Mouse (Mus musculus): ENCODE data around the gene Cdipt. TPM values are rescaled to one million over a fixed set of nuclear protein-coding genes. Genes with fewer than 3 reads are reported as not detected.
A peak's percentile ranks its signal among the peaks of the same experiment; 100 is the strongest.

Cdipt gene
- polyA plus RNA-seq, 2 experiments, result 32.6 to 36.4 TPM

DNA sequence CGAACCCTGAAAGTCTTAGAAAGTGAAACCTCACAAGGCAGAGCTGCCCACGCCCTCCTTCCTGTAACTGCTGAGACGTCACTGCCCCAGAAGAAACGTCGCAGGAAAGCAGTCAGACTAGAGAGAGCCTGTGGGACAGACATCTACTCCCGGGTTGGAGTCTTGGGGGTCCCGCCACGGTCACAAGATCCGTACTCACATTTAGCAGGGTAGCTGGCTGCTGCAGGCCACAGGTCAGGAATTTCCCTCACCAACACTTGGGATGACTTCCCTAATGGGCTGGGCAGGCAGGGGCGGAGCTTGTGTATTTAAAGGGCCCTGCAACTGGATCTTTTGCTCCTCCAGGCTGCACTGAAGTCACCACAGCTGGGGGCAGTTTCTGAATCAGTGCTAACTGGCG, 38.6 kb downstream of the Cdipt start, which contains the start of gene Mvp:
TSS of gene Mvp (minus strand) at position 302 of the 400 bp plus-strand sequence.
- Histone ChIP-seq H3K4me1 (replicated peaks; ENCODE audit: control insufficient read depth in 2 of 2, insufficient read depth in 2 of 2, low read length in 1 of 2) (peaks cover 9 to 19% of the 10 kb centered on the region in 2 experiments), H3K4me2 (ENCODE audit: low read depth) (peak within 1 kb of the TSS; percentile 98)
- DNase-seq (ENCODE audit: low read depth in 3 of 3, low spot score in 3 of 3), result peak in 2 of 3 experiments; percentile 37 to 53

DNA sequence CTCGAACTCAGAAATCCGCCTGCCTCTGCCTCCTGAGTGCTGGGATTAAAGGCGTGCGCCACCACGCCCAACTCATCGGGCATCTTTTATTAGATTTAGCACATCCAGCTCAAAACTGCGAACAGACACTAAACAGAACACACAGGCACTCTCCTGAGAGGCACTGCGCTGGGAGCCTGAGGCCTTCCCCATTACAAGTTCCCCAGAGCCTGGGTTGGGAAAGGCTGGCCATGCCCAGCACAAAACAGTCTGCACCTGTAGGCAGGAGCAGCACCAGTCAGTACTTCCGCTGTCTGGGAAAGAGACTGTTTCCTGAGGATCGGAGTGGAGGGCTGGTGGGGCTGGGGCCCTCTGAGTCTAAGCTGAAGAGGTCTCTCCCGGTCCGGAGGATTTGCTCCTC, 39.3 kb downstream of the Cdipt start:
- H3K27ac ChIP-seq, result no peak overlapping the region
- H3K4me1 ChIP-seq (replicated peaks; ENCODE audit: control insufficient read depth in 2 of 2, insufficient read depth in 2 of 2, low read length in 1 of 2), result peaks cover 5 to 14% of the 10 kb centered on the region in 2 experiments; a peak in 3 of 4 replicates
- peak overlapping the region; percentile 75 for H3K4me2 ChIP-seq (ENCODE audit: low read depth)
- H3K4me3 ChIP-seq (ENCODE audit: insufficient read depth in 1 of 2, low read depth in 2 of 2, low read length in 2 of 2), result no peak overlapping the region
- H3K36me3 ChIP-seq (replicated peaks; ENCODE audit: control insufficient read depth, insufficient read depth, low read depth), result peaks cover 5% of the 10 kb centered on the region
- DNase-seq (ENCODE audit: low read depth in 3 of 3, low spot score in 3 of 3) (no peak), ATAC-seq (ENCODE audit: insufficient read depth) (no peak)
- 86% methylated on average over 12 of the region's 12 CpGs for WGBS (ENCODE audit: insufficient replicate concordance)
- no peaks in the 10 kb centered on the region for H3K27me3 ChIP-seq (ENCODE audit: control insufficient read depth, insufficient read depth, low read length)
- no peak overlapping the region for H3K9ac ChIP-seq (replicated peaks)
- no peaks in the 10 kb centered on the region for H3K9me3 ChIP-seq (ENCODE audit: control insufficient read depth, low read length)
- no peak for TF ChIP-seq EP300 (IDR thresholded peaks at IDR 0.05; ENCODE audit: low read depth)
- no peak for TF ChIP-seq CTCF (IDR thresholded peaks at IDR 0.05; ENCODE audit: low read depth)

More for the DNA sequence above, 38.6 kb downstream of the Cdipt start, which contains the start of gene Mvp:
- ATAC-seq (ENCODE audit: insufficient read depth), result no peak
- 19% methylated on average over 11 of the region's 11 CpGs for WGBS (ENCODE audit: insufficient replicate concordance)
- Histone ChIP-seq H3K9ac (replicated peaks) (peak within 1 kb of the TSS; percentile 48), H3K27ac (peak within 1 kb of the TSS; percentile 48), H3K27me3 (ENCODE audit: control insufficient read depth, insufficient read depth, low read length) (no peaks in the 10 kb centered on the region), H3K9me3 (ENCODE audit: control insufficient read depth, low read length) (no peaks in the 10 kb centered on the region), H3K36me3 (replicated peaks; ENCODE audit: control insufficient read depth, insufficient read depth, low read depth) (peaks cover 5% of the 10 kb centered on the region), H3K4me3 (ENCODE audit: insufficient read depth in 1 of 2, low read depth in 2 of 2, low read length in 2 of 2) (peak within 1 kb of the TSS; percentile 69 to 80)
- TF ChIP-seq EP300 (IDR thresholded peaks at IDR 0.05; ENCODE audit: low read depth) (no peak), CTCF (IDR thresholded peaks at IDR 0.05; ENCODE audit: low read depth) (no peak)

DNA sequence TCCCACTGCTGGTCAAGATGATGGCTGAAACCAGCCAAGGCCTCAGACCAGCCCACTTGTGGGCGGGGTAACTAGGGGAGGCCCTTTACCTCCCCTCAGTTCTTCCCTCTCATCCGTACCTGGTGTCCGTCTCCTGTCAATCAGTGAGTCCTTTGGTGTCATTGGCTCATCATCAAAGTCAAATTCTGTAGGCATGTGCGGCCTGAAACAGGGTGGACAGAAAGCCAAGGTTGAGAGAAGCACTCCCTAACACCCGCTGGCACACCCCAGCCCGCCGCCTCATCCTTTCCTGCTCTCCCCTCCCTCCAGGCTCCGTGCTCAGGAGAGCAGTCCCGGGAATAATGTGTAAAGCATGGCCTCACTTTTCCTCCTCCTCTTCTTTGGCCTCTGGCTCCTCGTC, 40.4 kb downstream of the Cdipt start:
- Histone ChIP-seq H3K4me1 (replicated peaks; ENCODE audit: control insufficient read depth in 2 of 2, insufficient read depth in 2 of 2, low read length in 1 of 2) (peaks cover 5 to 14% of the 10 kb centered on the region in 2 experiments; a peak in 3 of 4 replicates), H3K27me3 (ENCODE audit: control insufficient read depth, insufficient read depth, low read length) (no peaks in the 10 kb centered on the region), H3K9ac (replicated peaks) (peak overlapping the region; percentile 83), H3K27ac (peak overlapping the region; percentile 79), H3K36me3 (replicated peaks; ENCODE audit: control insufficient read depth, insufficient read depth, low read depth) (peaks cover 5% of the 10 kb centered on the region), H3K4me2 (ENCODE audit: low read depth) (peak overlapping the region; percentile 98), H3K4me3 (ENCODE audit: insufficient read depth in 1 of 2, low read depth in 2 of 2, low read length in 2 of 2) (peak overlapping the region; percentile 80 to 93), H3K9me3 (ENCODE audit: control insufficient read depth, low read length) (no peaks in the 10 kb centered on the region)
- DNase-seq (ENCODE audit: low read depth in 3 of 3, low spot score in 3 of 3) (peak; percentile 56 to 65 (median 62)), ATAC-seq (ENCODE audit: insufficient read depth) (peak; percentile 47)
- 3% methylated on average over 10 of the region's 10 CpGs for WGBS (ENCODE audit: insufficient replicate concordance)
- TF ChIP-seq EP300 (IDR thresholded peaks at IDR 0.05; ENCODE audit: low read depth), result no peak
- TF ChIP-seq CTCF (IDR thresholded peaks at IDR 0.05; ENCODE audit: low read depth), result no peak

DNA sequence TGATC, 40.6 kb downstream of the Cdipt start, which contains the start of gene Pagr1b:
TSS of gene Pagr1b (minus strand) at position 4 of the 5 bp plus-strand sequence.
- ATAC-seq (ENCODE audit: insufficient read depth) (no peak), DNase-seq (ENCODE audit: low read depth in 3 of 3, low spot score in 3 of 3) (no peak)
- Histone ChIP-seq H3K4me1 (replicated peaks; ENCODE audit: control insufficient read depth in 2 of 2, insufficient read depth in 2 of 2, low read length in 1 of 2) (peaks cover 5 to 15% of the 10 kb centered on the region in 2 experiments; a peak in 3 of 4 replicates), H3K36me3 (replicated peaks; ENCODE audit: control insufficient read depth, insufficient read depth, low read depth) (peaks cover 5% of the 10 kb centered on the region), H3K9ac (replicated peaks) (peak within 1 kb of the TSS; percentile 83), H3K27me3 (ENCODE audit: control insufficient read depth, insufficient read depth, low read length) (no peaks in the 10 kb centered on the region), H3K4me3 (ENCODE audit: insufficient read depth in 1 of 2, low read depth in 2 of 2, low read length in 2 of 2) (peak within 1 kb of the TSS; percentile 80 to 93), H3K4me2 (ENCODE audit: low read depth) (peak within 1 kb of the TSS; percentile 98), H3K27ac (peak within 1 kb of the TSS; percentile 79), H3K9me3 (ENCODE audit: control insufficient read depth, low read length) (no peaks in the 10 kb centered on the region)
- no peak for TF ChIP-seq EP300 (IDR thresholded peaks at IDR 0.05; ENCODE audit: low read depth)
- TF ChIP-seq CTCF (IDR thresholded peaks at IDR 0.05; ENCODE audit: low read depth), result no peak

DNA sequence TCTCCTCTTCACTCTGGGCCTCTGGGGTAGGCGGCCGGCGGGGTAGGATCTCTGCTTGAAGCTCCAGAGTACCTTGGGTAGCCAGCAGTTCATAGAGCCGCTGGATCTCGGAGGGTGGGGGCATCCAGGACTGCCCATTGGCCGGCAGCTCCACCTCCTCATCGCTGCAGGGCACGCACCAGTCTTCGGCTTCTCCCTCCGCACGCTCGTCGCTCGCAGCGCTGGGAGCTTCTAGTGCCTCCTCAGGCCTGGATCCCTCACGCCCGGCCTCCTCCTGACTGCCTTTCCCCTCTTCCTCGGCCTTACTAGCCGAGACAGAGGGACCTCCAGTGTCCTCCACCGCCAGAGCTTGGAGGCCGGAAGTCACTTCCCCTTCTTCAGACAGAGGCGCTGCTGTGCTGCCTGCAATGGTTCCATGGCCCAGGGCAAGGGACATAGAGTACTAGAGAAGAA, 40.8 kb downstream of the Cdipt start:
- Histone ChIP-seq H3K4me3 (ENCODE audit: insufficient read depth in 1 of 2, low read depth in 2 of 2, low read length in 2 of 2) (peak overlapping the region; percentile 80 to 93), H3K27ac (peak overlapping the region; percentile 79), H3K4me1 (replicated peaks; ENCODE audit: control insufficient read depth in 2 of 2, insufficient read depth in 2 of 2, low read length in 1 of 2) (peaks cover 5 to 18% of the 10 kb centered on the region in 2 experiments; a peak in 3 of 4 replicates), H3K4me2 (ENCODE audit: low read depth) (peak overlapping the region; percentile 98), H3K9me3 (ENCODE audit: control insufficient read depth, low read length) (no peaks in the 10 kb centered on the region), H3K9ac (replicated peaks) (peak overlapping the region; percentile 83), H3K36me3 (replicated peaks; ENCODE audit: control insufficient read depth, insufficient read depth, low read depth) (peaks cover 5% of the 10 kb centered on the region), H3K27me3 (ENCODE audit: control insufficient read depth, insufficient read depth, low read length) (no peaks in the 10 kb centered on the region)
- no peak for TF ChIP-seq CTCF (IDR thresholded peaks at IDR 0.05; ENCODE audit: low read depth)
- no peak for TF ChIP-seq EP300 (IDR thresholded peaks at IDR 0.05; ENCODE audit: low read depth)
- DNase-seq (ENCODE audit: low read depth in 3 of 3, low spot score in 3 of 3) (peak in 1 of 3 experiments; percentile 37), ATAC-seq (ENCODE audit: insufficient read depth) (peak; percentile 67)
- WGBS (ENCODE audit: insufficient replicate concordance), result under 1% methylated on average over 22 of the region's 22 CpGs
